Mouse (Mus musculus) bone marrow macrophage, adult 2 months (primary cell): ENCODE data around the gene Gm11627.

ENCODE experiments used
- CTCF ChIP-seq: IDR thresholded peaks from 2 replicates; pipeline ENCODE4 v1.5.1; 2012; ENCODE audit warnings: low read depth, mild to moderate bottlenecking, low read length, moderate library complexity
- POLR2A ChIP-seq: IDR thresholded peaks from 2 replicates; pipeline ENCODE4 v1.6.1; 2012; ENCODE audit warnings: mild to moderate bottlenecking, low read depth, low read length, borderline replicate concordance

DNA sequence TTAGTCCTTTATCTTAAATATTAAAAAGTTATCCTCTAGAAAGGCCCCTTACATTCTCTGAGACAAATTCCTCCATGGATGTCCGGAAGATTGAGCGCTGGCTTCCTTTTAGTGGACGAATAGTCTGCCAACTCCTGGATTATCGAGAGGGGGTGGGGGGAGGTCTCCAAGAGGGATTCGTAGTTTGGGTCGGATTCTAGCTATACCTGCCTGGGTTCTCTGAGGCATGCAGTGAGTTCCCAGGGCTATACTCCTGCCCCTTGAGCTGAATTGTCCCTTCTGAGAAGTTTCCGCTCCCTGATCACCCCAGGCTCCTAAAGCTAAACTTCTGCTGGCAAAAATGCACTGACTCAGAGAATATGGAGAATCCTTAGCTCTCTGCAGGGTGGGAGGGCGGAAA lies 30.2 kb upstream of the Gm11627 start:
- TF ChIP-seq POLR2A (no peak), CTCF (no peak)
